Mouse (Mus musculus) limb, embryonic 11.5 days (tissue): ENCODE data around the gene Ankrd66. TPM values are rescaled to one million over a fixed set of nuclear protein-coding genes. Genes with fewer than 3 reads are reported as not detected.
"Not testable (repeated sequence)": the region's sequence is repeated elsewhere in the genome, so short reads cannot be mapped to it uniquely, and the experiment has no call there.

Experiments
- ATAC-seq: fragments of 200-750 bp; cut with Nextera tagmentation; 2 replicates; pipeline ENCODE4 v1.8.0; 2017; ENCODE audit warnings: low read depth; ENCODE audit not compliant: insufficient number of reproducible peaks, low FRiP score, low TSS enrichment
- DNase-seq: peaks from one replicate; pipeline ENCODE4 v3.0.0-alpha.2; 2015; ENCODE audit warnings: low spot score
- H3K27ac ChIP-seq: fragments of 300-500 bp; sonication (generic); replicated peaks from 2 replicates; pipeline ENCODE4 v1.5.1; 2014; ENCODE audit warnings: low read depth, mild to moderate bottlenecking, low read length
- H3K27me3 ChIP-seq: fragments of 300-500 bp; sonication (generic); 2 replicates; pipeline ENCODE4 v1.6.1; 2014; ENCODE audit warnings: mild to moderate bottlenecking, low read length, mixed read lengths; ENCODE audit not compliant: control insufficient read depth, insufficient read depth
- H3K36me3 ChIP-seq: fragments of 300-500 bp; sonication (generic); 2 replicates; pipeline ENCODE4 v1.6.1; 2014; ENCODE audit warnings: mild to moderate bottlenecking, low read length, moderate library complexity, mixed read lengths; ENCODE audit not compliant: control insufficient read depth, insufficient read depth
- H3K4me1 ChIP-seq: fragments of 300-500 bp; sonication (generic); 2 replicates; pipeline ENCODE4 v1.6.1; 2014; ENCODE audit warnings: low read length, mixed read lengths; ENCODE audit not compliant: control insufficient read depth, insufficient read depth
- H3K4me2 ChIP-seq: fragments of 300-500 bp; sonication (generic); 2 replicates; pipeline ENCODE4 v1.6.1; 2014; ENCODE audit warnings: low read depth, mild to moderate bottlenecking, moderate library complexity; ENCODE audit not compliant: severe bottlenecking
- H3K4me3 ChIP-seq: fragments of 300-500 bp; sonication (generic); 2 replicates; pipeline ENCODE4 v1.5.1; 2014; ENCODE audit warnings: low read depth, low read length
- H3K9ac ChIP-seq: fragments of 300-500 bp; sonication (generic); 2 replicates; pipeline ENCODE4 v1.6.1; 2014; ENCODE audit warnings: mild to moderate bottlenecking, low read length
- H3K9me3 ChIP-seq: fragments of 300-500 bp; sonication (generic); 2 replicates; pipeline ENCODE4 v1.6.1; 2016; ENCODE audit warnings: low read length; ENCODE audit not compliant: control insufficient read depth
- WGBS: fragments of 180-500 bp; shearing (Covaris S2); extraction: QIAGEN DNeasy Blood & Tissue Kit; methylation state at CpG from one replicate; pipeline ENCODE4 v1.1.7; 2014; 5-methylcytosine and 5-hydroxymethylcytosine counted together
- polyA plus RNA-seq: library from polyadenylated mRNA; unstranded; fragments of >200 nt; fragmentation: Nextera tagmentation; extraction: Ambion mirVana; gene quantifications from 2 replicates; pipeline ENCODE4 v1.2.1, GENCODE M21; 2014

The Ankrd66 gene
- polyA plus RNA-seq, 1 experiment from 2014 or later = not detected

DNA sequence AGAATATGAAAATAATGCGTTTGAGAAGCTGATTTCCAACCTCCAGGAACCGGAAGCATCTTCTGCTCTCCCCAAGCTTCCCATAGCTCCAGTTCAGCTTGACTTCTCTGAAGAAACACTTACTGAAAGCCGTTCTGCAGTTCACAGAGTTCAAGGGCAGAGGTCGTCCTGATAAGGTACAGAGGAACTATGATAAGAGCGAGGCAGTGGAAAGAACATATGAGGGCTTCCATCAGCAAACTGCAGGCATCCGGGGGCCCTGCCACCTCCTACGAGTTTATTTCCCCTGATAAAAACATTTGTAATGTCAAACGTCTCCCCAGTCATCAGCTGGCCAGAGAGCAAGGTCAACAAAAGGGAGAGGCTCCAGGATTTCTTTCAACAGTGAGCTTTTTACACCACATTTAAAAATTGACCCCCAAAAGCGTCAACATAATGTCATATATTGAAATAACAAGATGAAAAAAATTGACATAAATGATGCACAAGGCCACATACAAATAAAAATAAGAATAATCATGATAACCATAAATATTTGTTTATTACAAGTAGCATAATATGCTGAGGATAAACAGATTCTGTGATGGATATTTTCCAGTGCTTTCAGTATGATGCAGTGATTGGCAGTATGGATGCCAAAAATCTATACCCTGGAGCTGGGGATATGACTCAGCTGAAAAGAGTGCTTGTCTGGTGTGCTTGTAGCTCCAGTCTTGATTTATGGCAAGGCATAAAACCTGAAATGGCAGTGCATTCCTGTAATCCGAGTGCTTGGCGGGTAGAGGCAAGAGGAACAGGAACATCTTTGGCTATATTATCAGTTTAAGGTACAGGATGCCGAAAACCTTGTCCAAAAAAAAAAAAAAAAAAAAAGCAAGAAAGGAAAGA lies 11.3 kb upstream of the Ankrd66 start:
- DNase-seq (no peak), ATAC-seq (no peak)
- H3K36me3 ChIP-seq = no peaks in the 10 kb centered on the region
- no peaks in the 10 kb centered on the region for H3K9me3 ChIP-seq
- no peak overlapping the region for H3K4me3 ChIP-seq
- no peaks in the 10 kb centered on the region for H3K4me1 ChIP-seq
- H3K27me3 ChIP-seq = no peaks in the 10 kb centered on the region
- H3K9ac ChIP-seq = no peak overlapping the region
- no peak overlapping the region for H3K4me2 ChIP-seq
- 55% methylated on average over 12 of the region's 12 CpGs for WGBS
- H3K27ac ChIP-seq = no peak overlapping the region

GRCm38 (mm10) chr17:43551122-43551630 lies 7.7 kb upstream of the Ankrd66 start:
- no peaks in the 10 kb centered on the region for H3K9me3 ChIP-seq
- 40% methylated on average over 3 of the region's 3 CpGs for whole genome bisulfite sequencing
- no peak overlapping the region for H3K4me3 ChIP-seq
- no peak overlapping the region for H3K4me2 ChIP-seq
- no peak for ATAC-seq
- no peak for DNase-seq
- no peak overlapping the region for H3K9ac ChIP-seq
- no peak overlapping the region for H3K27ac ChIP-seq
- H3K4me1 ChIP-seq = no peaks in the 10 kb centered on the region
- no peaks in the 10 kb centered on the region for H3K27me3 ChIP-seq
- no peaks in the 10 kb centered on the region for H3K36me3 ChIP-seq

DNA sequence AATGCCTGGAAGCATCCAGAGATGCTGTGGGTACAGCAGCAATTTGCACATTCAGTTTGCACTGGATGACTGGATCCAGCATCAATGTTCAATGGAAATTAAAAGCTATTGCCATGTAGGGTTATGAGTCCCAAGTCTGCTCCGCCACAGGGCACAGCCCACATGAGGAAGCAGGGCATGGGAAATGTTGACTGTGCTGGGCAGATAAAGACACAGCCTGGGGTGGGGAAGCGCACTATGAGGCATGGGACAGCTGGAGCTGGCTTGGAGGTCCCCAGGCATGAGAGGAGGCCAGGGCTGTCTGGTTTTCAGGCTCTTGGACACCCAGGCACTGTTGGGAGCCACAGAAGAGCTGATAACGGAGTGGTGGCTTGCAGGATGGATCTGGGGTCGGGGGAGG lies 601 bp upstream of the Ankrd66 start:
- H3K4me2 ChIP-seq = no peak overlapping the region
- DNase-seq = no peak
- ATAC-seq = no peak
- WGBS = 83% methylated on average over 4 of the region's 4 CpGs
- no peaks in the 10 kb centered on the region for H3K27me3 ChIP-seq
- H3K4me1 ChIP-seq = no peaks in the 10 kb centered on the region
- no peaks in the 10 kb centered on the region for H3K9me3 ChIP-seq
- H3K27ac ChIP-seq = no peak overlapping the region
- H3K9ac ChIP-seq = no peak overlapping the region
- no peaks in the 10 kb centered on the region for H3K36me3 ChIP-seq
- H3K4me3 ChIP-seq = no peak overlapping the region

- H3K36me3 ChIP-seq = no peaks in the 10 kb centered on the region
- H3K9me3 ChIP-seq = no peaks in the 10 kb centered on the region
- no peaks in the 10 kb centered on the region for H3K4me1 ChIP-seq
- 93% methylated on average over 3 of the region's 3 CpGs for WGBS
- H3K9ac ChIP-seq = no peak overlapping the region
- no peaks in the 10 kb centered on the region for H3K27me3 ChIP-seq
- no peak for DNase-seq
- no peak overlapping the region for H3K4me3 ChIP-seq
- H3K27ac ChIP-seq = no peak overlapping the region
- ATAC-seq = no peak
- H3K4me2 ChIP-seq = no peak overlapping the region
Measured at GRCm38 (mm10) chr17:43538767-43539166, 4.7 kb downstream of the Ankrd66 start.

DNA sequence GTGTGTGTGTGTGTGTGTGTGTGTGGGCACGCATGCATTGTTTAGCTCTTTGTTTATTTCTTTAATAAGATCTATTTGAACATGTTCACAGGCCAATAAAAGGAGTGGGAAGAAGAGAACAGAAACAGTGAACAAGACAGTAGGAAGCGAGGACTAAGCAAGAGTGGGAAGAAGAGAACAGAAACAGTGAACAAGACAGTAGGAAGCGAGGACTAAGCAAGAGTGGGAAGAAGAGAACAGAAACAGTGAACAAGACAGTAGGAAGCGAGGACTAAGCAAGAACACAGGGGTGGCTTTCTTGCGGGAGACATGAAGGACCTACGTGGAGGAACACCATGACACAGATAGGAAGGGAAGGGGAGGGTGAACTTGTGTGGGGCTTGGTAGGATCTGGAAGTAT lies 6.6 kb downstream of the Ankrd66 start:
- ATAC-seq, H3K4me3 ChIP-seq, H3K27ac ChIP-seq, H3K9ac ChIP-seq, DNase-seq, H3K27me3 ChIP-seq, H3K4me1 ChIP-seq, H3K4me2 ChIP-seq, H3K9me3 ChIP-seq, H3K36me3 ChIP-seq: not testable (repeated sequence)
- 88% methylated on average over 6 of the region's 6 CpGs for WGBS

DNA sequence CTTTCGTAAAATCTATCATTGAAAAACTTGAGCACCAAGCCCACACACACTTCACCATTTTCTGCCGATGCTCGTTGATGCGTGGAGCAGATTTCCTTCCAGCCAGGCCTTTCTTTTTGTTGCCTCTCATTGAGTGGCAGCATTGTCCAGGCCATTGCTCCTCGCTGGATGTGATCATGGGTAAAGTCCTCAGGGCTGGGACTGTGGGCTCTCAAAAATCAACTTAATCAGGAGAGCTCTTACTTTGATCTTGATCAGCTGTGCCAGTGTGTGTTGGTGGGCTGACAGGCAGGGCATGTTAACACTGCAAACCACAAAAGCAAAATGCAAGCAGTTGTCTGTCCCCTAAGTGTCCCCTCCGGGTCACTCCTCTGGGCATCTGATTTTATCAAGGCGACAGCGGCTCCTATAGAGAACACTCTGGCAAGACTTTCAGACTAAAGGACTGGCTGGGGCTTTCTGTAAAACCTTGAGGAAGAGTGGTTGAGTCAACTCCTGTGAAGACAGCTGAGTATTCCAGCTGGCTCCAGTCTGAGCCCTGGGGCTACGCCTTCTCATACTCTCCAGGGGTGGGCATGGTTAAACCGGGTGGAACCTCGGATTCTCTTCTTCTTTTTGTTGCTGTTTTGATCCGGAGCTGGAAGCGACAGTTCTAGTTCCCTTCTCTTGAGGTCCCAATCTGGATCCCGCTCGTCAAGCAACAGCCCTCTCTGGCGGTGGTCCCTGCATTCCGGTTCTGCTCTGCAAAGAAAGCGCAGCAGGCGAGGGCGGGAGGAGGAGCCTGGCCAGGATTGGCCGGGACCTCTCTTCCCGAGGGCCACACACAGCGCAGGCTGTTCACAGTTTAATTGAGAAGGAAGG lies 8.8 kb downstream of the Ankrd66 start:
- Histone ChIP-seq H3K27ac (no peak overlapping the region), H3K36me3 (no peaks in the 10 kb centered on the region), H3K9ac (no peak overlapping the region), H3K4me1 (no peaks in the 10 kb centered on the region), H3K9me3 (no peaks in the 10 kb centered on the region), H3K27me3 (no peaks in the 10 kb centered on the region), H3K4me2 (peak overlapping the region; percentile 27), H3K4me3 (no peak overlapping the region)
- DNase-seq (peak; percentile 79), ATAC-seq (peak; percentile 88)
- 21% methylated on average over 23 of the region's 23 CpGs for WGBS

DNA sequence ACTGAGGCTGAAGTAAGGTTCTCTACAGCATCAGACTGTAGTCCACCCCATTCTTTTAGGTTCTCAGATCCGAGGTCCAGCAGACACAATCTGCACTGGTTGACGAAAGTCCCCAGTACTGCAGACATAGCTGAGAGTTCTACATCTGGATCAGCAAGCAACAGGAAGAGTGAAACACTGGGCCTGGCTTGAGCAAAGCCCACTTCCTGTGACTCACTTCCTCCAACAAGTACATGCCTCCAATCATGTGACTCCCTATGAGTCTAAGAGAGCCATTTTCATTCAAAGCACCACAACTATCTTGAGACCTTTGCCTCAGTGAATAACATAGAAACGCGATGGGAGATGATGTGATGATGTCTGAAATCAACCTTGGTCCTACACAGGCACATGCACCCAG lies 12.2 kb downstream of the Ankrd66 start:
- 94% methylated on average over 4 of the region's 4 CpGs for WGBS

GRCm38 (mm10) chr17:43530507-43530906 lies 12.9 kb downstream of the Ankrd66 start:
- no peaks in the 10 kb centered on the region for H3K9me3 ChIP-seq
- ATAC-seq (no peak), DNase-seq (no peak)
- no peak overlapping the region for H3K4me3 ChIP-seq
- no peaks in the 10 kb centered on the region for H3K36me3 ChIP-seq
- H3K9ac ChIP-seq = no peak overlapping the region
- H3K27me3 ChIP-seq = no peaks in the 10 kb centered on the region
- no peak overlapping the region for H3K27ac ChIP-seq
- 93% methylated on average over 2 of the region's 2 CpGs for WGBS
- no peak overlapping the region for H3K4me2 ChIP-seq
- no peaks in the 10 kb centered on the region for H3K4me1 ChIP-seq

More for the DNA sequence above, 12.2 kb downstream of the Ankrd66 start:
- no peak overlapping the region for H3K4me2 ChIP-seq
- H3K4me3 ChIP-seq = no peak overlapping the region
- ATAC-seq = no peak
- no peak for DNase-seq
- no peak overlapping the region for H3K9ac ChIP-seq
- no peaks in the 10 kb centered on the region for H3K36me3 ChIP-seq
- H3K4me1 ChIP-seq = no peaks in the 10 kb centered on the region
- no peak overlapping the region for H3K27ac ChIP-seq
- no peaks in the 10 kb centered on the region for H3K27me3 ChIP-seq
- no peaks in the 10 kb centered on the region for H3K9me3 ChIP-seq
